Mouse (Mus musculus): ENCODE data around the gene AA467197. TPM values are rescaled to one million over a fixed set of nuclear protein-coding genes. Genes with fewer than 3 reads are reported as not detected.

Gene AA467197
- total and polyA plus RNA-seq, 3 experiments: 3.1 to 30.4 (median 6.4) TPM

- no peak overlapping the region for H3K27ac ChIP-seq (ENCODE audit: insufficient read depth, low read depth)
- H3K4me1 ChIP-seq (ENCODE audit: control insufficient read depth in 1 of 2, insufficient read depth in 2 of 2): peaks cover 0 to 11% of the 10 kb centered on the region in 2 experiments; a peak in 2 of 4 replicates
- H3K4me3 ChIP-seq (replicated peaks in 1 of 3; ENCODE audit: low read depth in 2 of 3, low read length in 2 of 3, poor library complexity in 1 of 3): peak overlapping the region; percentile 44 to 65 (median 64)
- H3K9ac ChIP-seq (ENCODE audit: insufficient read depth, low read depth): peak overlapping the region; percentile 93
- dilution Hi-C loops (cut with MboI; ENCODE audit: extremely low pct_ligation_motif_present, extremely low pct_unique_long_range_greater_than_20kb, low sequenced_read_pairs) (no loop called here), in situ Hi-C loops (cut with MboI; ENCODE audit: low pct_ligation_motif_present, low pct_unique_long_range_greater_than_20kb, low sequenced_read_pairs) (loop anchor here (10.0 kb wide), 1 partner anchor 117 kb away; no protein-coding TSS in a partner anchor)
- peak; percentile 47 for DNase-seq (ENCODE audit: extremely low read depth)
- peaks cover 24 to 27% of the 10 kb centered on the region in 2 experiments for H3K36me3 ChIP-seq (replicated peaks in 1 of 2; ENCODE audit: control insufficient read depth in 1 of 2, insufficient read depth in 1 of 2, low read length in 1 of 2)
- no peaks in the 10 kb centered on the region for H3K9me3 ChIP-seq (replicated peaks; ENCODE audit: low read length)
- H3K4me2 ChIP-seq (ENCODE audit: insufficient read depth, low read depth, poor library complexity, severe bottlenecking): peak overlapping the region; percentile 68
- peaks cover 2% of the 10 kb centered on the region for H3K27me3 ChIP-seq (replicated peaks)
- peaks cover under 1% of the 10 kb centered on the region; the same call in 1 of the 2 replicates for H3K79me2 ChIP-seq (replicated peaks; ENCODE audit: control insufficient read depth, extremely low read depth, insufficient read depth, poor library complexity, severe bottlenecking)
- TF ChIP-seq ELF1 (IDR thresholded peaks at IDR 0.05; ENCODE audit: low read depth, low read length) (0 out of 2 replicates have a peak, but pooled peaks have one; percentile 2), UBTF (IDR thresholded peaks at IDR 0.05; ENCODE audit: low read depth, low read length) (no peak), MEF2A (IDR thresholded peaks at IDR 0.05; ENCODE audit: borderline replicate concordance, low read depth, low read length) (no peak; the same call in 1 of the 2 replicates), NRF1 (IDR thresholded peaks at IDR 0.05; ENCODE audit: low read depth, low read length) (no peak), SIN3A (IDR thresholded peaks at IDR 0.05; ENCODE audit: low read length) (no peak), ETS1 (conservative IDR thresholded peaks at IDR 0.05; ENCODE audit: low read depth, low read length) (no peak), POLR2A (IDR thresholded peaks at IDR 0.05; ENCODE audit: low read depth, low read length) (peak; percentile 80), NELFE (IDR thresholded peaks at IDR 0.05; ENCODE audit: low read depth, low read length) (peak; percentile 46; the same call in 1 of the 2 replicates), USF1 (IDR thresholded peaks at IDR 0.05; ENCODE audit: low read depth, low read length) (peak; percentile 65), MAZ (IDR thresholded peaks at IDR 0.05; ENCODE audit: low read depth, low read length) (no peak), EP300 (IDR thresholded peaks at IDR 0.05; ENCODE audit: low read length) (no peak), MAFK (IDR thresholded peaks at IDR 0.05; ENCODE audit: insufficient replicate concordance, low read length) (no peak), PAX5 (IDR thresholded peaks at IDR 0.05; ENCODE audit: low read length) (no peak), IRF4 (IDR thresholded peaks at IDR 0.05; ENCODE audit: low read depth, low read length) (0 out of 2 replicates have a peak, but pooled peaks have one; percentile 29), SMC3 (IDR thresholded peaks at IDR 0.05; ENCODE audit: low read depth, low read length) (peak; percentile 94), RAD21 (IDR thresholded peaks at IDR 0.05; ENCODE audit: low read depth, low read length) (peak; percentile 71), BHLHE40 (IDR thresholded peaks at IDR 0.05; ENCODE audit: low read depth, low read length) (peak; percentile 74), CTCF (conservative IDR thresholded peaks at IDR 0.05 in 1 of 2, IDR thresholded peaks at IDR 0.05 in 1 of 2; ENCODE audit: low read depth in 2 of 2, low read length in 2 of 2) (peak; percentile 31 to 91)
Measured at GRCm38 (mm10) chr2:122637526-122637997, 776 bp downstream of the AA467197 start.

GRCm38 (mm10) chr2:122638029-122638428 is 1.2 kb downstream of the AA467197 start:
- DNase-seq (ENCODE audit: extremely low read depth): no peak
- peak overlapping the region; percentile 93 for H3K9ac ChIP-seq (ENCODE audit: insufficient read depth, low read depth)
- no peaks in the 10 kb centered on the region for H3K79me2 ChIP-seq (replicated peaks; ENCODE audit: control insufficient read depth, extremely low read depth, insufficient read depth, poor library complexity, severe bottlenecking)
- peaks cover 2% of the 10 kb centered on the region for H3K27me3 ChIP-seq (replicated peaks)
- in situ Hi-C loops (cut with MboI; ENCODE audit: low pct_ligation_motif_present, low pct_unique_long_range_greater_than_20kb, low sequenced_read_pairs): loop anchor here (10.0 kb wide), 1 partner anchor 117 kb away; no protein-coding TSS in a partner anchor
- peaks cover 0 to 10% of the 10 kb centered on the region in 2 experiments; a peak in 1 of 4 replicates for H3K4me1 ChIP-seq (ENCODE audit: control insufficient read depth in 1 of 2, insufficient read depth in 2 of 2)
- dilution Hi-C loops (cut with MboI; ENCODE audit: extremely low pct_ligation_motif_present, extremely low pct_unique_long_range_greater_than_20kb, low sequenced_read_pairs): no loop called here
- peak overlapping the region; percentile 44 to 65 (median 64) for H3K4me3 ChIP-seq (replicated peaks in 1 of 3; ENCODE audit: low read depth in 2 of 3, low read length in 2 of 3, poor library complexity in 1 of 3)
- peak overlapping the region; percentile 68; the same call in 1 of the 2 replicates for H3K4me2 ChIP-seq (ENCODE audit: insufficient read depth, low read depth, poor library complexity, severe bottlenecking)
- H3K27ac ChIP-seq (ENCODE audit: insufficient read depth, low read depth): no peak overlapping the region
- peaks cover 20 to 25% of the 10 kb centered on the region in 2 experiments for H3K36me3 ChIP-seq (replicated peaks in 1 of 2; ENCODE audit: control insufficient read depth in 1 of 2, insufficient read depth in 1 of 2, low read length in 1 of 2)
- H3K9me3 ChIP-seq (replicated peaks; ENCODE audit: low read length): no peaks in the 10 kb centered on the region
- peak; percentile 64 for TF ChIP-seq SIN3A (IDR thresholded peaks at IDR 0.05; ENCODE audit: low read length)
- no peak for TF ChIP-seq E2F4 (IDR thresholded peaks at IDR 0.05; ENCODE audit: insufficient replicate concordance, low read depth, low read length)
- TF ChIP-seq SMC3 (IDR thresholded peaks at IDR 0.05; ENCODE audit: low read depth, low read length): no peak
- TF ChIP-seq ELF1 (IDR thresholded peaks at IDR 0.05; ENCODE audit: low read depth, low read length): no peak; the same call in 1 of the 2 replicates
- 0 out of 2 replicates have a peak, but pooled peaks have one; percentile 26 for TF ChIP-seq RCOR1 (conservative IDR thresholded peaks at IDR 0.05; ENCODE audit: low read depth, low read length)
- TF ChIP-seq MAZ (IDR thresholded peaks at IDR 0.05; ENCODE audit: low read depth, low read length): no peak
- 0 out of 2 replicates have a peak, but pooled peaks have one; percentile 35 for TF ChIP-seq KAT2A (IDR thresholded peaks at IDR 0.05; ENCODE audit: insufficient replicate concordance, low read length)
- 0 out of 2 replicates have a peak, but pooled peaks have one; percentile 21 for TF ChIP-seq MXI1 (IDR thresholded peaks at IDR 0.05; ENCODE audit: low read depth, low read length)
- no peak for TF ChIP-seq ZKSCAN1 (IDR thresholded peaks at IDR 0.05; ENCODE audit: borderline replicate concordance, low read depth, low read length)
- no peak for TF ChIP-seq MEF2A (IDR thresholded peaks at IDR 0.05; ENCODE audit: borderline replicate concordance, low read depth, low read length)
- no peak for TF ChIP-seq JUN (IDR thresholded peaks at IDR 0.05; ENCODE audit: insufficient read depth, low read depth, low read length)
- TF ChIP-seq ZNF384 (IDR thresholded peaks at IDR 0.05; ENCODE audit: low read depth, low read length): peak; percentile 53; the same call in 1 of the 2 replicates
- no peak for TF ChIP-seq JUND (conservative IDR thresholded peaks at IDR 0.05; ENCODE audit: low read depth, low read length)
- no peak for TF ChIP-seq USF1 (IDR thresholded peaks at IDR 0.05; ENCODE audit: low read depth, low read length)
- no peak for TF ChIP-seq GABPA (IDR thresholded peaks at IDR 0.05; ENCODE audit: insufficient replicate concordance, low read depth, low read length)
- TF ChIP-seq NELFE (IDR thresholded peaks at IDR 0.05; ENCODE audit: low read depth, low read length): no peak; the same call in 1 of the 2 replicates
- TF ChIP-seq MAX (IDR thresholded peaks at IDR 0.05; ENCODE audit: low read length): 0 out of 2 replicates have a peak, but pooled peaks have one; percentile 19
- no peak for TF ChIP-seq MYC (IDR thresholded peaks at IDR 0.05; ENCODE audit: low read depth, low read length)
- TF ChIP-seq TBP (conservative IDR thresholded peaks at IDR 0.05; ENCODE audit: low read depth, low read length): 0 out of 2 replicates have a peak, but pooled peaks have one; percentile 44
